Mouse (Mus musculus) heart, postnatal 0 days (tissue): Measurements from ENCODE around the gene Apoo. TPM values are rescaled to one million over a fixed set of nuclear protein-coding genes. Genes with fewer than 3 reads are reported as not detected.
"Not testable (repeated sequence)": the region's sequence is repeated elsewhere in the genome, so short reads cannot be mapped to it uniquely, and the experiment has no call there.

Experiments
- ATAC-seq: fragments of 200-750 bp; cut with Nextera tagmentation; 2 replicates; pipeline ENCODE4 v1.8.0; 2017; ENCODE audit warnings: low read depth, moderate number of reproducible peaks, moderate library complexity; ENCODE audit not compliant: insufficient read depth
- DNase-seq: peaks from one replicate; pipeline ENCODE4 v3.0.0-alpha.2; 2016; ENCODE audit warnings: low spot score
- H3K27ac ChIP-seq: fragments of 300-500 bp; sonication (generic); 2 replicates; pipeline ENCODE4 v1.5.1; 2014; ENCODE audit warnings: low read depth, mild to moderate bottlenecking
- H3K27me3 ChIP-seq: fragments of 300-500 bp; sonication (generic); 2 replicates; pipeline ENCODE4 v1.6.1; 2014; ENCODE audit warnings: low read length, mixed read lengths; ENCODE audit not compliant: control insufficient read depth, insufficient read depth
- H3K36me3 ChIP-seq: fragments of 300-500 bp; sonication (generic); replicated peaks from 2 replicates; pipeline ENCODE4 v1.6.1; 2014; ENCODE audit warnings: low read length, mixed read lengths; ENCODE audit not compliant: control insufficient read depth, insufficient read depth
- H3K4me1 ChIP-seq: fragments of 300-500 bp; sonication (generic); 2 replicates; pipeline ENCODE4 v1.6.1; 2014; ENCODE audit warnings: antibody characterized with exemption; ENCODE audit not compliant: control insufficient read depth, insufficient read depth
- H3K4me2 ChIP-seq: fragments of 300-500 bp; sonication (generic); 2 replicates; pipeline ENCODE4 v1.6.1; 2014; ENCODE audit warnings: low read depth, mild to moderate bottlenecking, low read length, moderate library complexity
- H3K4me3 ChIP-seq: fragments of 300-500 bp; sonication (generic); 2 replicates; pipeline ENCODE4 v1.5.1; 2014; ENCODE audit warnings: low read depth, low read length
- H3K9ac ChIP-seq: fragments of 300-500 bp; sonication (generic); replicated peaks from 2 replicates; pipeline ENCODE4 v1.6.1; 2014; ENCODE audit warnings: low read depth, low read length, mixed read lengths
- H3K9me3 ChIP-seq: fragments of 300-500 bp; sonication (generic); replicated peaks from 2 replicates; pipeline ENCODE4 v1.6.1; 2016; ENCODE audit warnings: low read length; ENCODE audit not compliant: control insufficient read depth
- CTCF ChIP-seq: IDR thresholded peaks from 2 replicates; pipeline ENCODE4 v1.5.1; 2016; ENCODE audit warnings: antibody characterized with exemption, control low read depth, low read depth
- EP300 ChIP-seq: IDR thresholded peaks from 2 replicates; pipeline ENCODE4 v1.6.1; 2016; ENCODE audit warnings: antibody characterized with exemption, low read depth
- WGBS: fragments of 180-500 bp; shearing (Covaris S2); extraction: QIAGEN DNeasy Blood & Tissue Kit; methylation state at CpG from one replicate; pipeline ENCODE4 v1.1.7; 2014; 5-methylcytosine and 5-hydroxymethylcytosine counted together
- microRNA-seq: library from miRNA; unstranded; fragments of <30 nt; microRNA quantifications from one replicate; pipeline ENCODE4, GENCODE M21; 2016
- polyA plus RNA-seq: library from polyadenylated mRNA; unstranded; fragments of >200 nt; fragmentation: Nextera tagmentation; extraction: Ambion mirVana; gene quantifications from 2 replicates; pipeline ENCODE4 v1.2.1, GENCODE M21; 2015
- total RNA-seq: library from RNA; depleted of rRNA; stranded (reverse); fragments of >200 nt; gene quantifications from 2 replicates; pipeline ENCODE4 v1.2.3, GENCODE M21; 2014; ENCODE audit warnings: low replicate concordance; rRNA removed

The Apoo gene
- total and polyA plus RNA-seq, 2 experiments from 2014 or later = 242 to 395 TPM

DNA sequence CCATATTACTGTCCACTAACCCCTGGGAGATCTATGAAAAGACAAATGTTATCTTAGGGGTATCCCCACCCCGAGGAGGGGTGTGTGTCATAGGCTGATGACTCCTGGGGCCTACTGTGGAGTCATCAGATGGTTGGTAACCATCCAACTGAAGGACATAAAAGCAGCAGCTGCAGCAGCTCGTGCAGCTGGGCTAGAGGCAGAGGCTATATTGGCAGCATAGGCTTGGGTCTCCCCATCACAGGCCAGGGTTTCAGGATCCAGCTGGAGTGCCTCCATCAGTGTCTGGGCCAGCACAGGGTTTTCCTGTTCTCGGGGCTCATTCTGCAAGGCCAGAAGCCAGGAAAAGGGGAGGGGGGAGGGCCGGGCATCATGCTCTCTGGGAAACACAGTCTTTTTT is 92.4 kb downstream of the Apoo start:
- ATAC-seq (no peak), DNase-seq (no peak)
- Histone ChIP-seq H3K36me3 (no peaks in the 10 kb centered on the region), H3K9ac (no peak overlapping the region), H3K9me3 (no peaks in the 10 kb centered on the region), H3K4me3 (no peak overlapping the region), H3K4me1 (no peaks in the 10 kb centered on the region), H3K27ac (no peak overlapping the region), H3K27me3 (0 out of 2 replicates have a peak, but pooled peaks cover 8% of the 10 kb centered on the region), H3K4me2 (no peak overlapping the region)
- TF ChIP-seq EP300 (no peak), CTCF (no peak)
- 42% methylated on average over 4 of the region's 4 CpGs for WGBS

DNA sequence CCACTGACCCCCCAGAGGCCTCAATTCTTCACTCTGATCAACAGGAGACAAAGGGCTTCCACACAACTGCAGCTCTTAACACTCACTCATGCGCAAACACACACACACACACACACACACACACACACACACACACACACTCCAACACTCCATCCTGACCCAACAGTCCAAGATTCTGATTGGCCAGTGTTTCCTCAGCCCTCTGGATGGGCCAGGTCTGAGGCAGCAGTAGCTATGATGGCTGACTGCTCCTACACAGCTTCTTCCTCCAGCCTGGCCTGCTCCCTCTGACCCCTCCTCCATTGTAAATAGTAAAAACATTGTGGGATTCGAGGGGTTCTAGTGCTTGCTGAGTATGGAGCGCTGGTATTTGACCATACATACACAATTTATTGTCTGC is 94.6 kb downstream of the Apoo start:
- not testable (repeated sequence) for H3K27ac ChIP-seq, H3K9me3 ChIP-seq, H3K4me2 ChIP-seq, H3K27me3 ChIP-seq, ATAC-seq, H3K4me3 ChIP-seq, H3K36me3 ChIP-seq, DNase-seq, H3K9ac ChIP-seq, H3K4me1 ChIP-seq
- WGBS = 63% methylated on average over 1 of the region's 3 CpGs

DNA sequence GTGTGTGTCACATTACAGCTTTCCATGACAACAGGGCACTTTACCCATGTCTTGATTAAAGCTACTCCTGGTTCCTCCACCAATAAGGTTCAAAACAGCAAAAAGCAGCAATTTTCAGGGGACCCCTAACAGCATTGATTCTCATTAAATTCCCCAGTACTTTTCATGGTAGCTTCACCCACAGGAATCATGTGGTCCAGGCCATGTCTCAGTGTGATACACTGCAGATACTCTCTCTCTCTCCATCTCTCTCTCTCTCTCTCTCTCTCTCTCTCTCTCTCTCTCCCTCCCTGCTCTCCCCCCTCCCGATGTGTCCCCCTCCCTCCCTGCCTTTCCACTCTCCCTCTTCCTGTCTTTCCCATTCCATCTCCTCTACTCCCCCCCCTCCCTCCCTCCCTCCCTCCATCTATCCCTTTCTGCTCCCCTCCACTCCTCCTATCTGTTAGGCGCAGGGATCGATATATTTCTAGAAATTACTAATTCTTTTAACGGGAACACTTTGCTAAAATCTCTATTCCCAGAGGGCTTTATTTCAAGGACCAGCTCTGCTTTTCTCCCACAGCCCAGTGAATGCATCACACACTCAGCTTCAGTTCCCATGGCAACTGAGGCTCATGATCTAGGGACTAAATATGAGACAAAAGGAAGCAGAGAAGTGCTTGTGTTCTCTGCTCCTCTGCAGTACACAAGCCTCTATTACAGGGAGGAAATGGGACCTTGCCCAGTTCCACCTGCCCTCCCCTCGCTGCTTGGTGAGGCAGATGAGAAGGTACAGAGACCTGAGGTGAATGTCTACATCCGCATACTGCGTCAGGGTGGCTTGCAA is 95.9 kb downstream of the Apoo start:
- no CpG with 5 or more reads among the region's 7 CpGs for WGBS
- ATAC-seq, H3K27ac ChIP-seq, H3K9ac ChIP-seq, H3K4me3 ChIP-seq, H3K27me3 ChIP-seq, H3K4me2 ChIP-seq, H3K4me1 ChIP-seq, H3K9me3 ChIP-seq, H3K36me3 ChIP-seq, DNase-seq: not testable (repeated sequence)

Small RNA genes within 50 kb of the gene (microRNA-seq; reads per million reads assigned to microRNA genes)
- gene Gm44477 = not detected

Other genes starting within 250 kb of the Apoo start
- 19.2 and 22.3 TPM in 2 replicates for gene Zfx, start 243.4 kb upstream of the Apoo start, total RNA-seq
- gene Zfx, start 243.4 kb upstream of the Apoo start, polyA plus RNA-seq = 15.5 and 16.5 TPM in 2 replicates
- gene Eif2s3x, start 154.3 kb upstream of the Apoo start, total RNA-seq = 123 and 172 TPM in 2 replicates
- gene Eif2s3x, start 154.3 kb upstream of the Apoo start, polyA plus RNA-seq = 43.7 and 49.4 TPM in 2 replicates
- 12.7 and 27.6 TPM in 2 replicates for gene Klhl15, start 132.5 kb upstream of the Apoo start, total RNA-seq
- 4.2 and 5.0 TPM in 2 replicates for gene Klhl15, start 132.5 kb upstream of the Apoo start, polyA plus RNA-seq
- not detected in 2 replicates for gene Fam90a1b, start 340 bp upstream of the Apoo start, total RNA-seq
- not detected in 2 replicates for gene Fam90a1b, start 340 bp upstream of the Apoo start, polyA plus RNA-seq
- 382 and 443 TPM in 2 replicates for gene Maged1, start 175.0 kb downstream of the Apoo start, total RNA-seq
- 235 and 253 TPM in 2 replicates for gene Maged1, start 175.0 kb downstream of the Apoo start, polyA plus RNA-seq